Mouse (Mus musculus): ENCODE data around the gene Ube2v1. TPM values are rescaled to one million over a fixed set of nuclear protein-coding genes. Genes with fewer than 3 reads are reported as not detected.

The Ube2v1 gene
- polyA plus RNA-seq, 2 experiments = 75.0 to 145 TPM

- Histone ChIP-seq H3K9me3 (ENCODE audit: control insufficient read depth, low read length) (no peaks in the 10 kb centered on the region), H3K4me3 (ENCODE audit: insufficient read depth in 1 of 2, low read depth in 2 of 2, low read length in 2 of 2) (no peak overlapping the region), H3K4me1 (replicated peaks; ENCODE audit: control insufficient read depth in 2 of 2, insufficient read depth in 2 of 2, low read length in 1 of 2) (peaks cover 1 to 12% of the 10 kb centered on the region in 2 experiments; a peak in 3 of 4 replicates), H3K27ac (peak overlapping the region; percentile 28), H3K36me3 (replicated peaks; ENCODE audit: control insufficient read depth, insufficient read depth, low read depth) (no peaks in the 10 kb centered on the region), H3K27me3 (ENCODE audit: control insufficient read depth, insufficient read depth, low read length) (no peaks in the 10 kb centered on the region), H3K9ac (replicated peaks) (no peak overlapping the region), H3K4me2 (ENCODE audit: low read depth) (peak overlapping the region; percentile 23)
- DNase-seq (ENCODE audit: low read depth in 3 of 3, low spot score in 3 of 3) (no peak), ATAC-seq (ENCODE audit: insufficient read depth) (no peak)
- TF ChIP-seq EP300 (IDR thresholded peaks at IDR 0.05; ENCODE audit: low read depth) = no peak
- no peak for TF ChIP-seq CTCF (IDR thresholded peaks at IDR 0.05; ENCODE audit: low read depth)
- WGBS (ENCODE audit: insufficient replicate concordance) = 38% methylated on average over 16 of the region's 16 CpGs
These were observed 25.0 kb upstream of the Ube2v1 start for GRCm38 (mm10) chr2:167656629-167657478.

- Histone ChIP-seq H3K9me3 (ENCODE audit: control insufficient read depth, low read length) (no peaks in the 10 kb centered on the region), H3K27ac (no peak overlapping the region), H3K27me3 (ENCODE audit: control insufficient read depth, insufficient read depth, low read length) (no peaks in the 10 kb centered on the region), H3K4me3 (ENCODE audit: insufficient read depth in 1 of 2, low read depth in 2 of 2, low read length in 2 of 2) (no peak overlapping the region), H3K4me2 (ENCODE audit: low read depth) (no peak overlapping the region), H3K9ac (replicated peaks) (no peak overlapping the region), H3K36me3 (replicated peaks; ENCODE audit: control insufficient read depth, insufficient read depth, low read depth) (no peaks in the 10 kb centered on the region), H3K4me1 (replicated peaks; ENCODE audit: control insufficient read depth in 2 of 2, insufficient read depth in 2 of 2, low read length in 1 of 2) (peaks cover 0 to 3% of the 10 kb centered on the region in 2 experiments; a peak in 3 of 4 replicates)
- no peak for ATAC-seq (ENCODE audit: insufficient read depth)
- 81% methylated on average over 10 of the region's 10 CpGs for WGBS (ENCODE audit: insufficient replicate concordance)
- no peak for TF ChIP-seq CTCF (IDR thresholded peaks at IDR 0.05; ENCODE audit: low read depth)
- TF ChIP-seq EP300 (IDR thresholded peaks at IDR 0.05; ENCODE audit: low read depth) = no peak
- DNase-seq (ENCODE audit: low read depth in 3 of 3, low spot score in 3 of 3) = no peak
These were observed 23.2 kb upstream of the Ube2v1 start for GRCm38 (mm10) chr2:167654911-167655600.

- ATAC-seq (ENCODE audit: insufficient read depth) (no peak), DNase-seq (ENCODE audit: low read depth in 3 of 3, low spot score in 3 of 3) (no peak)
- H3K9me3 ChIP-seq (ENCODE audit: control insufficient read depth, low read length) = no peaks in the 10 kb centered on the region
- H3K27me3 ChIP-seq (ENCODE audit: control insufficient read depth, insufficient read depth, low read length) = no peaks in the 10 kb centered on the region
- H3K4me3 ChIP-seq (ENCODE audit: insufficient read depth in 1 of 2, low read depth in 2 of 2, low read length in 2 of 2) = no peak overlapping the region
- H3K36me3 ChIP-seq (replicated peaks; ENCODE audit: control insufficient read depth, insufficient read depth, low read depth) = no peaks in the 10 kb centered on the region
- 64% methylated on average over 7 of the region's 7 CpGs for WGBS (ENCODE audit: insufficient replicate concordance)
- H3K9ac ChIP-seq (replicated peaks) = no peak overlapping the region
- H3K4me1 ChIP-seq (replicated peaks; ENCODE audit: control insufficient read depth in 2 of 2, insufficient read depth in 2 of 2, low read length in 1 of 2) = no peaks in the 10 kb centered on the region
- no peak overlapping the region for H3K4me2 ChIP-seq (ENCODE audit: low read depth)
- H3K27ac ChIP-seq = no peak overlapping the region
- no peak for TF ChIP-seq CTCF (IDR thresholded peaks at IDR 0.05; ENCODE audit: low read depth)
- no peak for TF ChIP-seq EP300 (IDR thresholded peaks at IDR 0.05; ENCODE audit: low read depth)
These were observed 20.8 kb upstream of the Ube2v1 start for GRCm38 (mm10) chr2:167652694-167653093.

GRCm38 (mm10) chr2:167651622-167652021 lies 19.7 kb upstream of the Ube2v1 start:
- Histone ChIP-seq H3K4me2 (ENCODE audit: low read depth) (no peak overlapping the region), H3K4me3 (ENCODE audit: insufficient read depth in 1 of 2, low read depth in 2 of 2, low read length in 2 of 2) (no peak overlapping the region), H3K27ac (no peak overlapping the region), H3K27me3 (ENCODE audit: control insufficient read depth, insufficient read depth, low read length) (no peaks in the 10 kb centered on the region), H3K9me3 (ENCODE audit: control insufficient read depth, low read length) (no peaks in the 10 kb centered on the region), H3K36me3 (replicated peaks; ENCODE audit: control insufficient read depth, insufficient read depth, low read depth) (no peaks in the 10 kb centered on the region), H3K9ac (replicated peaks) (no peak overlapping the region), H3K4me1 (replicated peaks; ENCODE audit: control insufficient read depth in 2 of 2, insufficient read depth in 2 of 2, low read length in 1 of 2) (no peaks in the 10 kb centered on the region)
- TF ChIP-seq CTCF (IDR thresholded peaks at IDR 0.05; ENCODE audit: low read depth) = no peak
- no peak for TF ChIP-seq EP300 (IDR thresholded peaks at IDR 0.05; ENCODE audit: low read depth)
- DNase-seq (ENCODE audit: low read depth in 3 of 3, low spot score in 3 of 3) (no peak), ATAC-seq (ENCODE audit: insufficient read depth) (no peak)
- WGBS (ENCODE audit: insufficient replicate concordance) = 81% methylated on average over 9 of the region's 9 CpGs
